Mouse (Mus musculus) heart, embryonic 16.5 days (tissue): ENCODE data around the gene Lfng. TPM values are rescaled to one million over a fixed set of nuclear protein-coding genes. Genes with fewer than 3 reads are reported as not detected.
A peak's percentile ranks its signal among the peaks of the same experiment; 100 is the strongest.

Experiments used
- ATAC-seq: fragments of 200-750 bp; cut with Nextera tagmentation; replicated peaks from 2 replicates; pipeline ENCODE4 v1.8.0; 2017; ENCODE audit warnings: moderate number of reproducible peaks; ENCODE audit not compliant: insufficient read depth, low FRiP score; ENCODE audit errors: extremely low read depth
- H3K27ac ChIP-seq: fragments of 300-500 bp; sonication (generic); 2 replicates; pipeline ENCODE4 v1.5.1; 2014; ENCODE audit warnings: mild to moderate bottlenecking, low read length, control low read depth, moderate library complexity
- H3K27me3 ChIP-seq: fragments of 300-500 bp; sonication (generic); 2 replicates; pipeline ENCODE4 v1.6.1; 2014; ENCODE audit warnings: low read length, mixed read lengths; ENCODE audit not compliant: control insufficient read depth, insufficient read depth
- H3K36me3 ChIP-seq: fragments of 300-500 bp; sonication (generic); 2 replicates; pipeline ENCODE4 v1.6.1; 2014; ENCODE audit not compliant: control insufficient read depth, insufficient read depth
- H3K4me1 ChIP-seq: fragments of 300-500 bp; sonication (generic); 2 replicates; pipeline ENCODE4 v1.6.1; 2014; ENCODE audit warnings: low read length, mixed read lengths; ENCODE audit not compliant: control insufficient read depth, insufficient read depth
- H3K4me2 ChIP-seq: fragments of 300-500 bp; sonication (generic); 2 replicates; pipeline ENCODE4 v1.6.1; 2014; ENCODE audit warnings: low read depth, mild to moderate bottlenecking, control low read depth, low read length
- H3K4me3 ChIP-seq: fragments of 300-500 bp; sonication (generic); 2 replicates; pipeline ENCODE4 v1.5.1; 2014; ENCODE audit warnings: mild to moderate bottlenecking, control low read depth, low read length
- H3K9ac ChIP-seq: fragments of 300-500 bp; sonication (generic); 2 replicates; pipeline ENCODE4 v1.6.1; 2014; ENCODE audit warnings: low read length, control low read depth
- H3K9me3 ChIP-seq: fragments of 300-500 bp; sonication (generic); replicated peaks from 2 replicates; pipeline ENCODE4 v1.6.1; 2016; ENCODE audit warnings: low read length; ENCODE audit not compliant: control insufficient read depth
- WGBS: fragments of 180-500 bp; shearing (Covaris S2); extraction: QIAGEN DNeasy Blood & Tissue Kit; methylation state at CpG from one replicate; pipeline ENCODE4 v1.1.7; 2014; 5-methylcytosine and 5-hydroxymethylcytosine counted together
- polyA plus RNA-seq: library from polyadenylated mRNA; unstranded; fragments of >200 nt; fragmentation: Nextera tagmentation; extraction: Ambion mirVana; gene quantifications from 2 replicates; pipeline ENCODE4 v1.2.1, GENCODE M21; 2015

Gene Lfng
- polyA plus RNA-seq, 1 experiment from 2014 or later: 6.2 TPM

DNA sequence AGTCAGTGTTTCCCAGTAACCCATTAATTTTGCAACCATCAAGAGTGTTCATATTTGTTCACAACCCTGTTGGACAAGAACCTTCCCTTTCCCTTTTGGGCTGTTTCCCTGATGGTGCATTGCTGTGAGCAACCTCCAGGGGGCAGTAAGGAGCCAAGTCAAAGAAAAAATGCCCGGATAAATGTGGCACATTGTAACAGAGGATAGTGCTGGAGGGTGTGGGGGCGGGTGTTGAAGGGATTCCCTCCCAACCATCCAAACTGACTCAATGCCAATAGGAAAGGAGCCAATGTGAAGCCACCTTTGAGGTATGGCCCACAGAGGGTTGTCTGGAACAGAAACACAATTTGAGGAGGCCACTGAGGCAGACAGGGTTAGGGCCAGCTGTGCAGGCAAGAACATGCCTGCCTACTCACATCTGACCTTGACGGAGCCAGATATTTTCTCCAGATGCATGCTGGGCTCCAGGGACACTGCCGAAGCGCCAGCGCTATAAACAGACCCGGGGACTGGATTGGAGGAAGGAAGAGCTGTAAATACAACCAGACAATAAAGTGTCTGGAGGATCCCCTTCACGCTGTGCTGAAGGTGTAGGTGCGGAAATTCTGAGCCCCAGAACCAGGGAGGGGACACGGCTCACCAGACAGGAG lies 38.7 kb upstream of the Lfng start:
- no peak; the same call in 1 of the 2 replicates for ATAC-seq
- peaks cover 26% of the 10 kb centered on the region for H3K4me1 ChIP-seq
- WGBS: 39% methylated on average over 10 of the region's 10 CpGs
- H3K4me3 ChIP-seq: no peak overlapping the region
- H3K9me3 ChIP-seq: no peaks in the 10 kb centered on the region
- H3K36me3 ChIP-seq: no peaks in the 10 kb centered on the region
- H3K9ac ChIP-seq: peak overlapping the region; percentile 40; the same call in 1 of the 2 replicates
- H3K27ac ChIP-seq: peak overlapping the region; percentile 28; the same call in 1 of the 2 replicates
- peak overlapping the region; percentile 48; the same call in 1 of the 2 replicates for H3K4me2 ChIP-seq
- H3K27me3 ChIP-seq: no peaks in the 10 kb centered on the region

DNA sequence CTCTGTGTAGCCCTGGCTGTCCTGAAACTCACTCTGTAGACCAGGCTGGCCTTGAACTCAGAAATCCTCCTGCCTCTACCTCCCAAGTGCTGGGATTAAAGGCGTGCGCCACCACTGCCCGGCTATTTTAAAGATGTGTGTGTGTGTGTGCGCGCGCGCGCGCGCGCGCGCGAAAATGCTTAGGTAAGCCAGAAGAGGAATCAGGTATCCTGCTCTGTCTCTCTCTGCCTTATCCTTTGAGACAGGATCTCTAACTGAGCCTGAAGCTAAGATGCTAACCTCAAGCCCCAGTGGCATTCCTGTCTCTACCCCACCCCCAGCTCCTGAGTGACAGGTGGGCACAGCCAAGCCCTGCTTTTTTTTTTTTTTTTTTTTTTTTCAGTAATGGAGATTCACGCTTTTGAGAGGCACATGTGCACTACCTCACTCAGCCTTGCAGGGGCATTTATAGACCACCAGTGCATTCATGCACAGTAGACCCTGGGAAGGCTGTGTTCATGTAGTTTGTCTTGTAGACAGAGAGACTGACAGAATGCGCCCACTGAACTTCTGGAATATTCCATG lies 38.0 kb upstream of the Lfng start:
- Histone ChIP-seq H3K36me3 (no peaks in the 10 kb centered on the region), H3K27ac (no peak overlapping the region), H3K4me3 (no peak overlapping the region), H3K9me3 (no peaks in the 10 kb centered on the region), H3K9ac (no peak overlapping the region), H3K4me1 (peaks cover 26% of the 10 kb centered on the region), H3K4me2 (no peak overlapping the region), H3K27me3 (no peaks in the 10 kb centered on the region)
- 80% methylated on average over 16 of the region's 16 CpGs for WGBS
- ATAC-seq: no peak

DNA sequence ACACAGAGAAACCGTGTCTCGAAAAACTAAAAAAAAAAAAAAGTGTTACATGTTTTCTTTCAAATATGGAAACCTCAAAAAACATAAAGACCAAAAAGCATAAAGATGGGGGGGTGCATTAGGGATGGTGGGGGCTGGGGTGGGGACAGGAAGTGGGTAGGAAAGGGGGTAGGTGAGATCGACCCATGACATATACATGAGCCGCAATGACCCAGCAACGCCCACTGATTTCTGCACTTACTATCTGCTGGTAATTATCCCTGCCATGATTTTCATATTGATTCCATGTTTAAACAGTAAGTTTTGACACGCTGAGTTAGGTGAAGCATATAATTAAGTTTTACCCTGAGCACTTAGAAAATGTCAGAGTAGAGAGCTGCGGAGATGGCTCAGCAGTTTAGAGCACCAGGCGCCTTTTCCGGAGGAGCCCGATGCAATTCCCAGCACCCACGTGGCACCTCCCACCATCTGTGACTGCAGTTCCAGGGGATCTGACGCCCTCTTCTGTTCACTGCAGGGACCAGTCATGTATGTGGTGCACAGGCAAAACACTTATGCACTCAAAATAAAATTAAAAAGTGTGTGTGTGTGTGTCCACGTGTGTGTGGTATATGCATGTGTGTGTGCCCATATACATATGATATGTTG lies 36.8 kb upstream of the Lfng start:
- Histone ChIP-seq H3K27me3 (no peaks in the 10 kb centered on the region), H3K4me1 (peaks cover 27% of the 10 kb centered on the region), H3K36me3 (no peaks in the 10 kb centered on the region), H3K9ac (no peak overlapping the region), H3K9me3 (no peaks in the 10 kb centered on the region), H3K4me2 (no peak overlapping the region), H3K27ac (no peak overlapping the region), H3K4me3 (no peak overlapping the region)
- WGBS: 89% methylated on average over 13 of the region's 13 CpGs
- ATAC-seq: no peak

DNA sequence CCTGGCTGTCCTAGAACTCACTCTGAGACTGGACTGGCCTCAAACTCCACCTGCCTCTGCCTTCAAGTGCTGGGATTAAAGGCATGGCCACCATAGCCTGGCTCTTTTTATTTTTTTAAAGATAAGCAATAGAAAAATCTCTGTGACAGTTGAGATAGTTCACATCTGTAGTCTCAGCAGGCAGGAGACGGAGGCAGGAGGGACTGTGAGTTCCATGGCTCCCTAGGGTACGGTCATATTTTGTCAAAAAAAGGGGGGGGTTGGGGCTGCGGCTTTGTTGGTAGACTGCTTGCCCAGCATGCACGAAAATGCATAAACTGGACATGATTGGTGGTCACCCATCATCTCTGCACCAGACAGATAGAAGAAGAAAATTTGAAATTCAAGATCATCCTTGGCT lies 35.9 kb upstream of the Lfng start:
- Histone ChIP-seq H3K36me3 (no peaks in the 10 kb centered on the region), H3K9me3 (no peaks in the 10 kb centered on the region), H3K4me3 (no peak overlapping the region), H3K27ac (no peak overlapping the region), H3K4me1 (peaks cover 24% of the 10 kb centered on the region), H3K4me2 (no peak overlapping the region), H3K27me3 (no peaks in the 10 kb centered on the region), H3K9ac (no peak overlapping the region)
- ATAC-seq: no peak
- 72% methylated on average over 4 of the region's 4 CpGs for WGBS

DNA sequence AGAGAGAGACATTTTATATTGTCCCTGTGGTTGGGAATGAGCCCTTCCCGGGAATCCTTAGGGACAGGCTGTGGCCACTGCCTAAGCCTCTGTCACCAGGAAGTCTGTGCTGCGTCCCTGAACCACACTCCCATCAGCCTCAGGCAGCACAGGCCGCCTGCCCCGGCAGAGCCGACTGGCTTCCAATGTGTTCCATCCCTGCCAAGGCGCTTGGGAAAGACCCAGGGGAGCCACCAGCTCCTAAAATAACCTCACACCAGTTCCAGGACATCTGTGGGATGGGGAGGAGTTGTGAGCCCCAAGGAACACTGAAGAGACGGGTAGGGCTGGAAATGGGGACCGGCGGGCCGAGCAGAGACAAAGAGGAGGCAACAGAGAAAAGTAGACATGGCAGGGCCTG lies 35.4 kb upstream of the Lfng start:
- Histone ChIP-seq H3K9me3 (no peaks in the 10 kb centered on the region), H3K27me3 (no peaks in the 10 kb centered on the region), H3K27ac (peak overlapping the region; percentile 28; the same call in 1 of the 2 replicates), H3K4me1 (peaks cover 24% of the 10 kb centered on the region), H3K9ac (no peak overlapping the region), H3K36me3 (no peaks in the 10 kb centered on the region), H3K4me3 (no peak overlapping the region), H3K4me2 (no peak overlapping the region)
- ATAC-seq: peak; percentile 42; the same call in 1 of the 2 replicates
- 32% methylated on average over 10 of the region's 10 CpGs for WGBS

DNA sequence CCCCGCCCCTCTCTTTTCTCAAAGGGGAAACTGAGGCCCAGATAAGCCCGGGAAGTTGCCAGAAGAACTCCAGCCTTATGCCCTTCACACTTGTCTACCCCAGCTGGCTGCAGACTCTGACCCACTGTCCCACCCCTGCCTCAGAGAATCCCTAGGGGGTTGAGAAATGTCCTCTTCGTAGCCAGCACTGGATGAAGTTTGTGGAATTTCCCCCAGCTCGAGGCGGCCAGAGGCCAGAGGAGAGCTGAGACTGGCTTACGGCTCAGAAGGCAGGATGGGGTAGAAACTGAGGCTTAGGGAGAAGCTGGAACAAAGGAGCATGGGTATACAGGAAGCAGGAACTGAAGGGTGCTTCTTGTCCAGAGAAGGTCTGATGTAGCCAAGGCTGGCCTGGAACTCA lies 34.5 kb upstream of the Lfng start:
- WGBS: 48% methylated on average over 6 of the region's 6 CpGs
- no peaks in the 10 kb centered on the region for H3K9me3 ChIP-seq
- ATAC-seq: no peak
- H3K9ac ChIP-seq: no peak overlapping the region
- H3K36me3 ChIP-seq: no peaks in the 10 kb centered on the region
- no peak overlapping the region for H3K4me2 ChIP-seq
- H3K4me3 ChIP-seq: no peak overlapping the region
- H3K27ac ChIP-seq: no peak overlapping the region
- H3K27me3 ChIP-seq: no peaks in the 10 kb centered on the region
- H3K4me1 ChIP-seq: peaks cover 24% of the 10 kb centered on the region

DNA sequence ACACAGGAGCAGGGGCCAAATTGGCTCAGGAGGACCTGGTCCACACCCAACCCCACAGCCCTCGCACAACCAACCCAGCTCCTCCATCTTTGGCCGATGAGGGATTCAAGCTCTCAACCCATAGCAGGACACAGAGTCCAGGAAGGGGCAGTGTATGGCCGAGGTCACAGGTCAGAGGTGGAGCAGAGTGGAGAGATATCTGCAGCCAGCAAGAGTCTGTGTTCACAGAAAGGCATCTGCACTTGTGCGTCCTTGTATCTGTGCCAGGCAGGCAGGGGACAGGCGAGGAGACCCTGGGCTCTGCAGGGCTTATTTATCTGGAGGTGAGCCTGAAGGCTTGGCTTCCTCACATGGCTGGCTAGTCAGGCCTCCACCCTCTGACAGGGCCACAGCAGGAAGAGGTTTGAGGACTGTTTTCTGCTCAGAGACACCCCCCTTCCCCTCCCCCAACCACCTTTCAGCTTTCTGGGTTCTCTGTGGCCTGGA lies 31.7 kb upstream of the Lfng start:
- 0 out of 2 replicates have a peak, but pooled peaks have one; percentile 21 for ATAC-seq
- H3K4me1 ChIP-seq: peaks cover 17% of the 10 kb centered on the region
- 0 out of 2 replicates have a peak overlapping the region, but pooled peaks have one; percentile 4 for H3K27ac ChIP-seq
- H3K36me3 ChIP-seq: no peaks in the 10 kb centered on the region
- H3K4me2 ChIP-seq: no peak overlapping the region
- peaks cover 4% of the 10 kb centered on the region; the same call in 1 of the 2 replicates for H3K27me3 ChIP-seq
- no peak overlapping the region for H3K9ac ChIP-seq
- no peak overlapping the region for H3K4me3 ChIP-seq
- no peaks in the 10 kb centered on the region for H3K9me3 ChIP-seq
- WGBS: 52% methylated on average over 5 of the region's 5 CpGs

DNA sequence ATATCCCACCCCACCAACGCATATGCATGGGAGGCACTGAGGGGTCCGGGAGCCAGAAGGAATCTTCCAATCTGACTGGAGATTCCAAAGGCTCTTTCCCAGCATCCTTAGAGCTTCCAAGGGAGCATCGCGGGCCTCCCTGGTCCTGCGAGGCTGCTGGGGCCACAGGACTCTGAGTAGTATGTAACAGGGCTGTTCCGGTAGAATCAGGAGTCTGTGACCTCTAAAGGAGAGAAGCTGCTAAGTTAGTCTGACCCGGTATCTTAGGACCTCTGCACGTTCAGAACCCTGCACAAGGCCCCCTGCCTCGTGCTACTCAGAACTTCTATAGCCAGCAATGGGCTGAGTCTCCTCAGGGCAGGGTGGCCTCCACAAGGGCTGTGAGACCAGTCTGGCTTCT lies 27.9 kb upstream of the Lfng start:
- ATAC-seq: no peak
- no peaks in the 10 kb centered on the region for H3K9me3 ChIP-seq
- peaks cover 4% of the 10 kb centered on the region; the same call in 1 of the 2 replicates for H3K27me3 ChIP-seq
- H3K4me3 ChIP-seq: no peak overlapping the region
- 56% methylated on average over 9 of the region's 9 CpGs for WGBS
- no peak overlapping the region for H3K27ac ChIP-seq
- no peak overlapping the region for H3K4me2 ChIP-seq
- no peaks in the 10 kb centered on the region for H3K36me3 ChIP-seq
- H3K9ac ChIP-seq: no peak overlapping the region
- peaks cover 10% of the 10 kb centered on the region for H3K4me1 ChIP-seq

DNA sequence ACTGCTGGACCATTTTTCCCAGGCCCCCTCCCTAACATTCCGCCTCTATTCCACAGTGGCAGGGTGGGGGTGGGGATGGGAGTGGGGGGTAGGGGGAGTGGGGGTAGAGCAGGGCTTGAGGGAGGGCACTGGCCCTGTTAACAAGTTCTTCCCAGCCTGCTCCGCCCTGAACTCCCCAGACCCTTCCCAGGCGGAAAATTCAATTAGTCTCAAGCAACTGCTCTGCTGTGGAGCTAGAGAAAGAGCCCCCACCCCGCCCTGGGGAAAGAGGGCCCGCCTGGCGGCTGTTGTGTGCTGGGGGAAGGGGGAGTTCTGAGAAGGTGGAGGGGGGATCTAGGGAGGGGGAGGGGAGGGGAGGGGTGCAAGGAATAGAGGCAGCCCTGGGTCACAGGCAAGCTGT lies 27.3 kb upstream of the Lfng start:
- 46% methylated on average over 6 of the region's 6 CpGs for WGBS
- Histone ChIP-seq H3K9ac (no peak overlapping the region), H3K4me3 (no peak overlapping the region), H3K36me3 (no peaks in the 10 kb centered on the region), H3K4me2 (no peak overlapping the region), H3K9me3 (no peaks in the 10 kb centered on the region), H3K4me1 (peaks cover 10% of the 10 kb centered on the region), H3K27ac (no peak overlapping the region), H3K27me3 (peaks cover 4% of the 10 kb centered on the region; the same call in 1 of the 2 replicates)
- no peak for ATAC-seq
